Mouse (Mus musculus) liver, adult 2 months (tissue): ENCODE results near the gene Banp. TPM values are rescaled to one million over a fixed set of nuclear protein-coding genes. Genes with fewer than 3 reads are reported as not detected.
A peak's percentile ranks its signal among the peaks of the same experiment; 100 is the strongest.

Source experiments
- DNase-seq: peaks from one replicate; pipeline ENCODE4 v3.0.0-alpha.2; 2011; ENCODE audit warnings: low read depth, low spot score; ENCODE audit errors: extremely low read depth
- H3K27ac ChIP-seq: fragments of 200-500 bp; replicated peaks from 2 replicates; pipeline ENCODE4 v1.5.1; 2012; ENCODE audit warnings: low read depth, mild to moderate bottlenecking, control low read depth, inconsistent platforms, low read length; ENCODE audit not compliant: insufficient read depth
- H3K27me3 ChIP-seq: fragments of 200-500 bp; 2 replicates; pipeline ENCODE4 v1.6.1; 2012; ENCODE audit warnings: mild to moderate bottlenecking, moderate library complexity, low read length, inconsistent platforms; ENCODE audit not compliant: control insufficient read depth, insufficient read depth
- H3K36me3 ChIP-seq: fragments of 200-500 bp; 2 replicates; pipeline ENCODE4 v1.6.1; 2012; ENCODE audit warnings: low read length, inconsistent platforms; ENCODE audit not compliant: control insufficient read depth, insufficient read depth
- H3K4me1 ChIP-seq: fragments of 200-500 bp; 2 replicates; pipeline ENCODE4 v1.6.1; 2011; ENCODE audit warnings: low read length; ENCODE audit not compliant: control insufficient read depth, insufficient read depth
- H3K4me3 ChIP-seq: fragments of 200-500 bp; 2 replicates; pipeline ENCODE4 v1.5.1; 2011; ENCODE audit warnings: low read depth, mild to moderate bottlenecking, control low read depth, low read length, moderate library complexity; ENCODE audit not compliant: insufficient read depth
- H3K79me2 ChIP-seq: fragments of 200-500 bp; 2 replicates; pipeline ENCODE4 v1.6.1; 2012; ENCODE audit warnings: inconsistent platforms, mild to moderate bottlenecking, low read length, moderate library complexity; ENCODE audit not compliant: control insufficient read depth, insufficient read depth
- H3K9ac ChIP-seq: fragments of 200-500 bp; 2 replicates; pipeline ENCODE4 v1.6.1; 2012; ENCODE audit warnings: low read depth, mild to moderate bottlenecking, control low read depth, inconsistent platforms, low read length
- CTCF ChIP-seq: fragments of 200-500 bp; IDR thresholded peaks from 2 replicates; pipeline ENCODE4 v1.5.1; 2011; ENCODE audit warnings: low read depth, low read length, control low read depth
- POLR2A ChIP-seq: fragments of 200-500 bp; IDR thresholded peaks from 2 replicates; pipeline ENCODE4 v1.6.1; 2011; ENCODE audit warnings: low read length, control low read depth; ENCODE audit not compliant: insufficient read depth; ENCODE audit errors: extremely low read depth
- WGBS: fragments of 180-500 bp; shearing (Covaris S2); methylation state at CpG from one replicate; pipeline ENCODE4 v1.1.7; 2018; 5-methylcytosine and 5-hydroxymethylcytosine counted together
- polyA plus RNA-seq: library from polyadenylated mRNA; depleted of rRNA; stranded (reverse); fragments of >200 nt; gene quantifications from 2 replicates; pipeline ENCODE4 v1.2.3, GENCODE M21; 2012
- total RNA-seq: library from RNA; depleted of rRNA; stranded (reverse); fragments of >200 nt; gene quantifications from 2 replicates; pipeline ENCODE4 v1.2.3, GENCODE M21; 2014

Banp gene
- total and polyA plus RNA-seq, 2 experiments = 9.8 to 38.2 TPM

- Histone ChIP-seq H3K79me2 (peaks cover 10% of the 10 kb centered on the region; the same call in 1 of the 2 replicates), H3K9ac (peak overlapping the region; percentile 93), H3K4me1 (peaks cover 19% of the 10 kb centered on the region), H3K27me3 (no peaks in the 10 kb centered on the region), H3K27ac (peak overlapping the region; percentile 90), H3K4me3 (peak overlapping the region; percentile 77), H3K36me3 (no peaks in the 10 kb centered on the region)
- WGBS = 1% methylated on average over 62 of the region's 66 CpGs
- peak; percentile 98 for DNase-seq
- peak; percentile 75; the same call in 1 of the 2 replicates for TF ChIP-seq POLR2A
- no peak for TF ChIP-seq CTCF
Observed at GRCm38 (mm10) chr8:121949941-121950748, 595 bp downstream of the Banp start.

GRCm38 (mm10) chr8:121950749-121951655 is 1.5 kb downstream of the Banp start:
- peak; percentile 54 for DNase-seq

GRCm38 (mm10) chr8:121951656-121952009 is 2.1 kb downstream of the Banp start:
- WGBS = 15% methylated on average over 7 of the region's 7 CpGs

More at GRCm38 (mm10) chr8:121950749-121951655, 1.5 kb downstream of the Banp start:
- Histone ChIP-seq H3K4me1 (peaks cover 17% of the 10 kb centered on the region), H3K36me3 (no peaks in the 10 kb centered on the region), H3K9ac (peak overlapping the region; percentile 93), H3K79me2 (peaks cover 14% of the 10 kb centered on the region; the same call in 1 of the 2 replicates), H3K27ac (peak overlapping the region; percentile 75), H3K27me3 (no peaks in the 10 kb centered on the region), H3K4me3 (peak overlapping the region; percentile 77)
- TF ChIP-seq CTCF (peak; percentile 34), POLR2A (peak; percentile 23; the same call in 1 of the 2 replicates)
- WGBS = 5% methylated on average over 97 of the region's 97 CpGs

DNA sequence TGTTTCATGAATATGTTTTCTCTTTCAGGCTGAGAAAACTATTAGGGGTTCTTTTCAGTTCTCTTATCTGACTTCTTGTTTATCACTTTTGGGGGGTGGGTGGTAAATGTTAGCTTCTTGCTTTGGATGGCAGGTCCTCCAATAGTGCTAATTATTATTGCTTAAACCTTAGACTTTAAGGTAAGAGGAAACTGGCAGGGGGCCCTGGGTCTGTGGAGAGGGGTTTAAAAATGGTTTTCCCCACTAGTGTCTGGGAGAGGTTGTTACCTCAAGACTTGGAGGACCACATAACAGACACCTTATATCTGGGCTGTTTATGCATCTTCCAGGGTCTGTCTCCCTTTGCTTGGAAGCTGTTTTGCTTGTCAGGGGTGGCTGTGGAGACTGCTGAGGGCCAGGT is 2.6 kb downstream of the Banp start:
- H3K27ac ChIP-seq = no peak overlapping the region

More at GRCm38 (mm10) chr8:121951656-121952009, 2.1 kb downstream of the Banp start:
- no peaks in the 10 kb centered on the region for H3K36me3 ChIP-seq
- H3K4me3 ChIP-seq = peak overlapping the region; percentile 77; the same call in 1 of the 2 replicates
- H3K4me1 ChIP-seq = peaks cover 17% of the 10 kb centered on the region
- no peaks in the 10 kb centered on the region for H3K27me3 ChIP-seq
- DNase-seq = no peak
- peaks cover 16% of the 10 kb centered on the region; the same call in 1 of the 2 replicates for H3K79me2 ChIP-seq
- no peak for TF ChIP-seq CTCF
- TF ChIP-seq POLR2A = no peak
- no peak overlapping the region for H3K27ac ChIP-seq
- H3K9ac ChIP-seq = peak overlapping the region; percentile 11; the same call in 1 of the 2 replicates

DNA sequence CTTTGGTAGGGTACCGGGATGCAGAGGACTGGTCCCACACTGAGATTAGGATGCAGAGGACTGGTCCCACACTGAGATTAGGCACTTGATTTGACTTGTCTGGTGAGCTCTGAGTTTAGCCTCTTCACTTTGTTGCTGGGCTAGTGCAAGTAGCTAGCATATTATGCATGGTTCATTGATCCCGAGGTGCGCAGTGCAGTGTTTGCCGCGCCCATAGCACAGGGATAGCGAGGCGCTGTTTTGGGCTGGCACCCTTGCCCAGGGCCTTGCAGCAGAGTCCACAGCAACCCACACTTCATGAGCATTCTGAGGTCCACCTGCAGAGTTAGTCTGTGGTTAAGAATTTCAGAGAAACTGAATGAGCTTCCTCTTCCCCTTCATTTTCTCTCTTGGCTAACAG is 3.2 kb downstream of the Banp start:
- H3K4me3 ChIP-seq = no peak overlapping the region
- no peak overlapping the region for H3K9ac ChIP-seq
- H3K4me1 ChIP-seq = peaks cover 21% of the 10 kb centered on the region
- H3K36me3 ChIP-seq = no peaks in the 10 kb centered on the region
- no peaks in the 10 kb centered on the region for H3K27me3 ChIP-seq
- WGBS = 95% methylated on average over 7 of the region's 7 CpGs
- H3K79me2 ChIP-seq = peaks cover 21% of the 10 kb centered on the region; the same call in 1 of the 2 replicates
- TF ChIP-seq POLR2A = no peak
- TF ChIP-seq CTCF = no peak
- H3K27ac ChIP-seq = no peak overlapping the region
- DNase-seq = no peak

More for the DNA sequence above, 2.6 kb downstream of the Banp start:
- TF ChIP-seq CTCF = no peak
- TF ChIP-seq POLR2A = no peak
- Histone ChIP-seq H3K4me1 (peaks cover 21% of the 10 kb centered on the region), H3K9ac (no peak overlapping the region), H3K79me2 (peaks cover 20% of the 10 kb centered on the region; the same call in 1 of the 2 replicates), H3K27me3 (no peaks in the 10 kb centered on the region), H3K4me3 (no peak overlapping the region), H3K36me3 (no peaks in the 10 kb centered on the region)
- no peak for DNase-seq
